Mouse (Mus musculus) layer of hippocampus, adult 18-20 months (tissue): ENCODE data around the gene Cbx8. TPM values are rescaled to one million over a fixed set of nuclear protein-coding genes. Genes with fewer than 3 reads are reported as not detected.

Experiments used
- DNase-seq, 2 experiments: peaks; one replicate each; pipeline ENCODE4 v3.0.0; 2022; ENCODE audit warnings: low spot score in 2 of 2
- total RNA-seq, 2 experiments: library from RNA; stranded (reverse); gene quantifications; 2 replicates each; pipeline ENCODE4 v1.2.3; 2021

Cbx8 gene
- total RNA-seq, 2 experiments from 2014 or later: 8.7 to 10.9 TPM

DNA sequence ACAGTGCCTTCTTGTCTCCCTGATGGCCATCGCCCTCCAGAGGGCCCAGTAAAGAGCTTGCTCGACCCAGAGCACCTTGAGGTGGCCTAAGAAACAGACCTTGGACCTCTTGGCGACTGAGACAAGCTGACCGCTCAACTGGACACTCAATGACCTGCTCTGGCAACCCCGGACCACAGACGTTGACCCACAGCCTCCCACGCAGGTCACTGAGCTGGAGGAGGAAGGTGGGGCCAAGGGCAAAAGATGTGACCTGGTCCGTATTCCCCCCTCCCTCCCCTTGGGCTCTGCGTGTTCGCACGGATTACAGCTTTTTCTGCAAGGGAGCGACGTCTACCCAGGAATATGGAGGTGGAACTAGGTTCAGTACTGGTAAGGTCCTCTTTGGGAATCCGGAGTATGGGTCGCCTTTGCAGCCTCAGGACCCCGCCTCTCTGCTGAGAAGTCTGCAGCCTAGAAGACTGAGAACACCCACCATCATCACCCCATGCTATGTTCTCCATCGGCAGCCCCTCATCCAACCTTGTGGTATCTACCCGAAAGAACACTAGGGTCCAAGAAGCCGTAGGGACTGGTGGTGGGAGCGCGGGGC lies 5.6 kb downstream of the Cbx8 start:
- no peak for DNase-seq

DNA sequence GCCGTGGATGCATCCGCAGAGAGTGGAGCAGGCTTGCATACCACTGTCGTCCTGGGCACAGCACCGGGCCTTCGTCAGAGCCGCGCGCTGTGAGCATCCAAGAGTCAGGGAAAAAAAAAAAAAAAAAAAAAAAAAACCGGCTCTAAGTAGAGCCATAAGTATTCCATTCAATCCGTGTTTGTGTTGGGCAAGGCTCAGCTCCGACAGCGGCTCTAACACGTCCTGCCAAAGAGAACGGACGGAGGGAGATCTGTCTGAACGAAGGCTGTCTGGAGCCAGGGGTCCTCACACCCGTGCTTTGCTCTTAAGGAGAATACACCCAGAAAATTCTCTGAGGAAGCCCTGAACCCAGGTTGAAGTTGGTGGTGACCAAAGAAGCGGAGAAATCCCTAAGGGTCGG lies 6.1 kb downstream of the Cbx8 start:
- DNase-seq: no peak

DNA sequence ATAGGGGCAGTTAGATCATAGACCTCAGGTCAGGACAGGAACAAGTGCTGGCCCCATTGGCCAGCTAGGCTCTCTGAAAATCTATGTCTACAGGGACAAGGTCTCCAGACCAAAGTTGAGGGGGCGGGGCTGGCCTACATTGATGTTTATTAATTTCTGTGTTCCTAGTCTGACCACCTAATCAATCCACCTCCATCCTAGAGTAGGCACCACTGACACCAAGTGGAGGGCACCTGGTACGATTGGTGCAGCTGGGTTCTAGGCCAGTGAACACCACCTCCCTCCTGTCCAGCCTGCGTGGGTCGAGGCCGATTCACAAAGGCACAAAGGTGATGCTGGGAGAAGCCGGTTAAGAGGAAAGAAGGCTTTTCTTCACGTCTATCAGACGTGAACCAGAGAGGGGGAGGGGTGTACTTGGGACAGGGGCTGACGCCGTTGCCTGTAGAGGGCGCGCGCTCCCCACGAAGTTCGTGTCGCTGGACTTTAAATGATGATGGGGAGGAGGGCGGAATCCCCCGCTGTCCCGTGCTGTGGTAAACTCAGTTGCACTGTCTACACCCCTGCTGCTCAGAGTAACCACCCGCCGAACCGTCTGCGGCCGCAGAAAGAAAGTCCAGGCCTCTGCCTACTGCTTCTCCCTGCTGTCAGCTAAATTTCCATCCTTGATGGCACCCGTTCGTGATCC lies 6.8 kb downstream of the Cbx8 start:
- DNase-seq: peak in 1 of 2 experiments; percentile 82

DNA sequence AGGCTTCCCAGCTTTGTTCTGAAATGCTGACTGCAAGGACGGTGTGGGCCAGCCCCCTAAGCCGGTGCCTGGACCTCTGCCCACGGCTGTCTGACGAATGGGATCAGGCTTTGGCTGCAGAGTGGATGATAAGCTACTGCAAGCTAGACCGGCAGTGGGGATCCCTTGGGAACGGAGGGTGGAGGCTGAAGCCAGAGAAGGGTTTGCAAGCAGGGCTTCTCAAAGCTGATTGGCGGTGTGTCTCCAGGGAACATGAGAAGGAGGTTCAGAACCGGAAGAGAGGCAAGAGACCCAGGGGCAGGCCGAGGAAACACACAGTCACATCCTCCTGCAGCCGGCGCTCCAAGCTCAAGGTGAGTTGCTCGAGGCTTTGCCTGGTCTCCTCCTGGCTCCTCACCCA lies 14.6 kb downstream of the Cbx8 start:
- no peak for DNase-seq

DNA sequence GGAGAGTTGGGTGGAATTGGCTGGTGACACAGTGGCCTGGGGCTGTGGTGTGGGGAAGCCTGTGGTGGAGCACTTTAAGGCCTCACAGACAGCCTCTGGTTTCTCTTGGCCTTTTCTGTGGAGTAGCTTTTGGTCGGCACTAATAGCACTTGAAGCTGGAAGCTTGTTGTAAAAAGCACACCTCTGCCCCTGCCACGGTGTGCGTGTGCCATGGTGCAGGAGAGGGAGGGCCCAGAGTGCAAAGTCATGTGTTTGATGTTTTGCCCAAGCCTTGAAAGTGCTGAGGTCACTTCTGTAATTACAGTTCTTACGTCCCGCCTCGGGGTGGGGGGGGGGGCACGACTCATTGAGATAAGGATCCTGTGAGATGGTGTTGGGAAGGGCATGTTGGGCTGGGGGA lies 16.5 kb downstream of the Cbx8 start:
- no peak for DNase-seq

DNA sequence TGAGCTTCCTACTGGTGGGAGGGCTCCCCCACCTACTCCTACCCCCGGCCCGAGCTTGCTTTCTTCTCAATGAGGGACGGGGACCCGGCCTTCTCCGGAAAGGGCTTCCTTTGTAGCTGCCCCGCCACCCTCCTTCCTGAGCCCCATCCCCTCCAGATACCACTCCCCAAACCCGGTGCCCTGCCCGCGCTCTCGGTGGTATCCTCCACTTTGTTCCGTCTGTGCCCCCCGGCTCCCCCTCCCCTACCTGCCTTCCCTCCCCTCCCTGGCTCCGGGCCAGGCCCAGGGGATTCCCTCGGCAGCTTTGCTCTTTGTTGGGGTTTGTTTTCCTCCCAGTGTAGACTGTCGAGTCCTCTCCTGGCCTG lies 17.2 kb downstream of the Cbx8 start:
- DNase-seq: no peak

DNA sequence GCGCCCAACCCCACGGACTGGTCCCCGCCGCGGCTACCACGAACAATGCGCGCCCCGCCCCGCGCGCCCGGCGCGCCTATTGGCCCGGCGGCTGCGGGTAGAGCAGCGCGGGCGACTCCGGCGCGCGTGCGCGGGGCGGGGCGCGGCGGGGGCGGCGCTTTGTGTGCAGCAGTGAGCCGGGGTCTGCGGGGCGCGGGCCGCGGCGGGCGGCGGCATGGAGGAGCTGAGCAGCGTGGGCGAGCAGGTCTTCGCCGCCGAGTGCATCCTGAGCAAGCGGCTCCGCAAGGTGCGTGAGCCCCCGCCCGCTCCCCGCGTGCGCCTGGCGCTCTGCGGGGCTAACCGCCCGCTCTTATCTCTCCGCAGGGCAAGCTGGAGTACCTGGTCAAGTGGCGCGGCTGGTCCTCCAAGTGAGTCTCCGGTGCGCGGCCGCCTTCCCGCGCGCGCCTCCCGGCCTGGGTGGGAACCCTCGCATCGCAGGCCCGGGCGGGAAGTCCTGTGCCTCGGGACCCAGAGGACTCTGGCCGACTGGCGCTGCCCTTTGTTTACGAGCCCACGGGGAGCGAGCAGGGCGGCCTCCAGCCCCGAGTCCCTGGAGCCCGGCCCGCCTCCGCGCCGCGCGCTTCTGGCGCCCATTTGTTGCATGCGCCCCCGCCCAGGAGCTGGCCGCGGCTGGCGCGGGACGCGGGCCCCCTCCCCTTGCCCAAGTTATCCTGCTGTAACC lies 17.7 kb downstream of the Cbx8 start, which contains the start of gene Cbx2:
Cbx2 (plus strand) TSS at position 68 of the 721 bp plus-strand sequence.
- DNase-seq: peak; percentile 66 to 83

DNA sequence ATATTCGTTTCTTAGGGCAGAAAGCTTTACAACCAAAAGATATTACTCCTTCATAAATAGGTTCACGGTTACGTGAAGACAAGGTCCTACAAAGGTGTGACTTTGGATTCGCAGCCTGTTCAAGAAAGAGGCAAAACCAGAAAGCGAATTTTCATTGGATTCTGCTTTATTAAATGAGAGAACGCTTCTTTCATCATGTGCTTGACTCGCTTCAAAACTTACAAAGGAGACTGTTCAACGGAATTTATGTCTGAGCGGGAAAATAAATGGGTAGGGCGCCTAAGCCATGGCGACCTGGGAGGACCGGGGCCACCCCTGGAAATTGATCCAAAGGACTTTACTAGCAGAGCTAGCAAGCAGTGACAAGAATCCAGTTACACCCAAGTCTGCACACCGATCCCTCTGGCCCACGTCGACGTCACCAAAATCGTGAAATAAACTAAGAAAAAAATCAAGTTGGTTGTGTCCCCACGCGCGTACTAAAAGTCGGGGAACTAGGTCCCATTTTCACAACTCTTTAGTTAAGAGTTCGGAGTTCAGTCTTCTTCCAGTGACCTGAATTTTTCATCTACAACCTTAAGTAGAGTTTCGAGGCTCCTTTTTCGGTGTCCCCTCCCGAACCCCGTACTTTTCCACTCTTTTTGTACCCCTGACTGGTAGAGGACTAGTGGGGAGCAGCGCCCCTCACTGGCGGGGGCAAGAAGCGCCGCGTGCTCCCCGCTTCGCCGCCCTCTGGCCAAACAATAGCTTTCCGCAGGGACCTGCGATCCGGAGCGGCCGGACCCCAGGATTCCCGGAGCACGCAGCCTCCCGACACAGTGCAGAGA lies 18.5 kb downstream of the Cbx8 start:
- DNase-seq: no peak

DNA sequence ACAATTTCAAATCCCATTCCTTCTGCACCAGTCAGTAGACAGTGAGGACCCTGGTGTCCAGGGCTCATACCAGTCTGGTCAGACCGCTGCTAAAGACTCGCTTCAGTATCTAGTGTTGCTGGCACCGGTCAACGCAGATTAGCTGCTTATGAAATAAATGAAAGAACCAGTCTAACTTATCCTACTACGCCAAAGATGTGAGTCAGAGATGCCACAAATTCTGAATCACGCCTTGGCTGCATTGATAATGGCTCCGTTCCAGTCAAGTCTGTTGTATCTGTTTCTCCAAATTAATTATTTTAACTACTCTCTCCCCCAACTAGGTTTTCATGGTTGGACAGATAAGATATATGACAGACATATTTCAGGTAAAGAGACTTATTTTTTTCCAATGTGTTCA lies 19.6 kb downstream of the Cbx8 start:
- no peak for DNase-seq

DNA sequence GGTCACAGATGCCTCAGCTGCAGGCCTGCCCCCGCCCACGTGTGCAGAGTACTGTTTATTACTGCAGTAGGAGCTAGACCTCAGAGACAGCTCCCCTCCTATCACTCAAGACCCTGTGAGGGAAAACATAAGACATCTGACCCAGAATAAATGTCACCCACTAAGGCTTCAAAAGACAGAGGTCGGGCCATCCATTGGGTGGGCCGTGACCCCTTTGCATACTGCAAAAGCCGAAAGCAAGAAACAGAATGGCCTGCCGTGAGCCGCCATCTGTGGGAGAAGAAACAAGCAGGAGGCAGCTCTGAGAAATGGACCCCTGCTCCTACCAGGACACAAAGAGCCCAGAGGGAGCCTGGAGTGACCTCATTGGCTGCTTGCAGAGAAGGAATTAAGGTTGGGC lies 23.3 kb downstream of the Cbx8 start:
- no peak for DNase-seq

DNA sequence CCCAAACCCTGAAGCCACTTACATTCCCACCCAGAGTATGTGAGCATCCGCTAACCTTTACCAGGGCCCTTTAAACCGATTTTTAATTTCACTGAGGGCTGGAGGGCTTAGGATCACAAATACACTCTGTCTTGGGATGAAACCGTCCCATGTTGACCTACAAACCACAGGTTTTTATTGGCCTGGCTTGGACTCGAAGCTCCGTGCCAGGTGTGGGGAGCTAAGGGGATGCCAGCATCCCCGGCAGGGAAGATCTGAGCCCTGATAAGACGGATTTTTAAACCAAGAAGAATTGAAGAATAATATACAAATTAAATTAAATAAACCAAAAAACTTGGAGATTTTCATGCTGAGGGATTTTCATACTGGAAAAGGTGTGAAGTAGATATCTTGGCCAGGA lies 26.3 kb downstream of the Cbx8 start:
- no peak for DNase-seq

DNA sequence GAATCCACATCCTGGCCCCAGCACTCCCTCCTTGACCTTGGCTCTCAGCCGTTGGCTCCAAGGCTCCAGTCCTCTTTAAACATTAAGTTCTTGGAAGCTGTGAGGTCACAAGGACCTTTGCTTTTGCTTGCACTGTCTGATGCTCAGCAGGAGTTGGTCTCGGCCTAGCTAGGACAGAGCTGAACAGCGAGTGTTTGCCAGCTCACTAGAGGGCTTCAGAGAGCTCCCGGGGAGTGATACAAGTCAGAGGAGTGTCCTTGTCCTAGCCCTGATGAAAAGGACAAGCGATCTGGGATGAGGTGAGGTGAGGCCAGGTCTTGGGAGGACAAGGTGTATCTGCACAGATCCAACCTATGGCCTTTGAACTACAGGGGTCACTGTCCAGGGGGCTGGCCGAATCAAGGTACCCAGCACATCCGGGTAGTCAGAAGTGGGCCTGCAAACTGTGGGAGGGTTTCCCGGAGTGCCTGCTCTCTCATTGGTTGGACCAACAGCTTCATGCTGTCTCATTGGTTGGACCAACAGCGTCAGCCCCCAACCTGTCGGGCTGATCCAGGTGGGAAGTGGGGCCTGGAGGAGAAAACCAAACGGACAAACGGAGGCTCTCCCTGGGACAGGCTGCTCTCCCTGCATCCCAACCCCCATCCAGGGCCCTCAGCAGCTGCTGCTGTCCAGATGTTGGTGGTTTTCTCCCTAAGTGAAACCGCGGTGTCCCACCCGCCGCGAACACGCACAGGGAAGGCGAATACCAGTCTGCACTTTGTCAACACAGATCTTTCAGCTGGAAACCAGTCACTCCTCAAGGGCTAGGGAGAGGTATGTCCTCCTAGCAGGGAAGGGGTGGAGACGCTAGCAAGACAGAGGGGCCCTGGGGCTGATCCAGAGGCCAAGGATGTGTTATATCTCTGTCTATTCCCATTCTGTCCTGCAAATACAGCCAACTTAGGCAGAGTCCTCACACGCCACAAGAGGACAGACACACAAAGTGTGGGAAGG lies 33.0 kb downstream of the Cbx8 start:
- DNase-seq: no peak

DNA sequence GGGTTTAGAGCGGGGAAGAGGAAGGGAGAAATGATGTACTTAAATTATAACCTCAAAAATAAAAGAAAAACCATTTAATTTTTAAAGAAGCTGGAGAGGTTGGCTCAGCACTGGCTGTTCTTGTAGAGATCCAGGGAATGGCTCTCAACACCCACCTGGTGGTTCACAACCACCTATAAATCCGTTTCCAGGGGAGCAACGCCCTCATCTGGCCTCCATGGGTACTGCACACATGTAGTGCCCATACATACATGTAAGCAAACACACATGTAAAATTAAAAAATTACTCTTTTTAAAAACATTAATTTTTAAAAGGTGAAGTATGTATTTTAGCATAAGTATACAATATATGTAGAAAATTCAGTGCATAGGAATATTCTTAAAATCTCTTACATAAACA lies 34.3 kb downstream of the Cbx8 start:
- DNase-seq: no peak

DNA sequence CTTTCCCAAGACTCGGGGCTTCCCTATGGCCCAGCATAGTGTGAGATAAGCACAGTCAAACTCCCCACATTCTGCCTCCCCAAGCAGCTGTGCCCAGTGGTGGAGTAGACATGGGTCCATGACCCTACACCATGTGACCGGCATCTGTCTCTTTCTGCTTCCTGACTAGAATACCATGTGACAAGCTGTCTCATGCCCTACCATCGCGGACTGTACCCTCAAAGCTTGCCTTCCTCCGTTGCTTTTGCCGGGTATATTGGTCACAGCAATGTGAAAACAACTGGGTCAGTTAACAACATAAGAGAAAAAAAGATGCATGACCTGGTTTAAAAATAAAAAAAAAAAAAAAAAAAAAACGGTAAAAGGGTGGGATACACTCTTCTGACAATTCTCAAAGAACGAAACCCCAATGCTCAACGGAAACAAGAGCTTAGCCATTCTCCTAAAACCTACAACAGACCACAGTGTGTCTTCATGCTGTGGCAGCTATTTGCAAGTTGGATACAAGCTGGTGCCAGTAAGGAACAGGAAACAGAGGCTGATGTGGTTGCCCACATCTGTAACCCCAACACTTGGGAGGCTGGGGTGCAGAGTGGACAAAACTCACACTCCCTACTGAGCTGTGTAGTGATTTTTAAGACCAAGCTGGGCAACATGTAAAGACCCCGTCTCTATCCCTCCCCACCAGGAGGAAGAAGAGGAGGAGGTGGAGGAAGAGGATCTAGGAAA lies 35.1 kb downstream of the Cbx8 start:
- no peak for DNase-seq

DNA sequence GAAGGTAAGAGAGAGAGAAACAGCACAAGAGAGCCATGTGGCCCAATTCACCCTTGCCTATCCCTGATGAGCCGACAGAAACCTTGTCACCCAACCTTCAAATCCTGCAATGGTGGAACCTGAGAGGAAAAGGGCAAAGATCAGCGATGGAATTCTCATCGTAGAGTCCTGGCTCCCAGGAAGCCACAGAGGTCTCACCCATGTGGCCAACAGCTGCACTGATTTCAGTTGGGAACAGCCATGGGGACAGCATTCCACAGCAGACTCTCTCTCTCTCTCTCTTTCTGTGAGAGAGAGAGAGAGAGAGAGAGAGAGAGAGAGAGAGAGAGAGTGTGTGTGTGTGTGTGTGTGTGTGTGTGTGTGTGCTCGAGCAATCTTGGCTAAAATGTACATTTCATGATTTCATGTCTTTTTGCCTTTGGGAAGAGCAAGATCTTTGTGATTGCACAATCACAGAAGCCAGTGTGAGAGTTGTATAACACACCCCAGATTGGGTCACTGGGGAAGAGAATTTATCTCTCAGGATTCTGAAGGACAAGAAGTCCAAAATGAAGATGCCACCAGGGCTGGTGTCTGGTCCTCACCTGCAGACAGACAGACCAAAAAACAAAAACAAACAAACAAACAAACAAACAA lies 39.2 kb downstream of the Cbx8 start:
- DNase-seq: no peak

DNA sequence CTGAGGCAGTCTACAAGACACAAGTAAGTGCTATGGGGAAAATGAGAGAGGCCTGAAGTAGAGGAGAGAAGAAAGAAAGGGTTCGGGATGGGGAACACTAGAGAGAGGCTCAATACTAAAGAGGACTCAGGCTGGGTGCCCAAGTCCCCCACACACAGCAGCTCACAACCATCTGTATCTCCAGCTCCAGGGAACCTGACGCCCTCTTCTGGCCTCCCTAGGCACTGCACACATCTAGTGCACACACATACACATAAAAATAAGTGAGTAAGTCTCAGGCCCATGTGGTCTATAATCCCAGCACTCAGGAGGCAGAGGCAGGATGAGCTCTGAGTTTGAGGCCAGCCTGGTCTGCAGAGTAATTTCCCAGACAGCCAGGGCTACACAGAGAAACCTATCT lies 39.9 kb downstream of the Cbx8 start:
- DNase-seq: no peak

DNA sequence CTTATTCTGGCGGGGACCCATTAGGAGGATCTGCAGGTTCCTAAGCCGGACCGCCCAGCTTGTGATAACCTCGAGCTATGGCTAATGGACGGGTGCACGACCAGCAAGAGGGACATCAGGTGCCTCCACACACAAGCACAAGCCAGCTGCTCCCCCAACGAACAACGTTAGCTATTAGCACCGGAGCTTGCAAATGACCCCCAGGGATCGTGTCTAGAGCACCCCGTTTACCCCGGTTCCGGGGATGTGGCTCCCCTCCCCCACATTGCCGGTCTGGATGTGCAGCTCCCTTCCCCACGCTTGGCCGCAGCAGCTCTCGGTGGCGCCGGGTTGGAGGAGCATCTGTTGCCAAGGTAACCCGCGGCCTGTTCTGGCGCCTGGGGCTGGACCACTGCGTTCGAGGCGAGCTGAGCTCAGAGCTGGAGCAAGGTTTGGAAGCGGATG lies 41.4 kb downstream of the Cbx8 start:
- DNase-seq: peak in 1 of 2 experiments; percentile 44

DNA sequence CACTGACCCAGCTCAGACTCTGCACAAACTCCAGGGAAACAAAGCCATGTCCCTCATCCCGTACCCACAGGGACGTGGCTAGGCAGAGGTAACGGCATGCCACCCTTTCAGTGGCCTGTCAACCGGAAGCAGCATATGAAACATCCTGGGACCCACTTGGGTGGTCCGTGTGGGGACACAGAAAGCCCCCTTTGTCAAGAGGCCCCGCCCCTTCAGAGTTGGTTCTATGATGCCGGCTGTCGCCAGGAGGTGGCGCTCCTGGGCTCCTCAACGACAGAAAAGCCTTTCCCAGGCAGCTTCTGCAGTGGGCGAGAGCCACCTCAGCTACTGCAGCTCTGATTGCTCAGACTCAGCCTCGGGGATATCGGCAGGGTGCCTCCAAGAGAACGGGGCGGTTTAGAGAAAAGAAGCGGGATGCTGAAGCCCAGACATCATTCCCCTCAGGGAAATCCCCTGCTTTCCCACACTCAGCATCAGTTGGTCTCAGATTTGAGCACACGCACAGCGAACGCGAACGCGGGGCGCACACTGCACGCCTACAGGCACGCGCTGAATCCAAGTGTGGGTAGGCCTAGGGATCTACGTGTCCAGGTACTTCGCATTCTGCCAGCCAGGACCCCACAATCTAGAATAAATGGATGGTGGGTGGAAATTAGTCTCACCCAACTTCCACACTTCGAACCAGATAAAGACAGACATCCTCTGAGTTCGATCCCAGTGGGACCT lies 42.1 kb downstream of the Cbx8 start:
- peak; percentile 83 to 90 for DNase-seq

DNA sequence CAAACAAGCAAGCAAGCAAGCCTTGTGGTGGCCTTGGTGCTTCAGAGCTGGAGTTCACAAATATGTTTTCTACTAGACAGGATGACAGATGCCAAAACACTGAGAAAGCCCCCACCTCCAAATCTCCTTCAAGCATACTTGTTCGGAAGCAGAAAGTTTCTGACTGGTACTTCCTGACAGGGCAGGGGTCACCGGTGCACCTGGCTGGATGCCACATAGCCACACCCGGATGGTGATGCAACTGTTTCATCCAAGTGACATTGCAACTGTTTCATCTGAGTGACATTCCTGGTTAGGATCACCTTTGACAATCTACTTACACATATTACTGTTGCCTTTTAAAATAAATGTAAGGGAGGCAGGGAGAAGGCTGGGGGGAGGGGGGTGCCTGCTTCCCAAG lies 43.6 kb downstream of the Cbx8 start:
- no peak for DNase-seq
